Mouse (Mus musculus): Measurements from ENCODE around the gene Trp53inp2. TPM values are rescaled to one million over a fixed set of nuclear protein-coding genes. Genes with fewer than 3 reads are reported as not detected.

The Trp53inp2 gene
- polyA plus RNA-seq, 1 experiment from 2014 or later, result 83.2 TPM

DNA sequence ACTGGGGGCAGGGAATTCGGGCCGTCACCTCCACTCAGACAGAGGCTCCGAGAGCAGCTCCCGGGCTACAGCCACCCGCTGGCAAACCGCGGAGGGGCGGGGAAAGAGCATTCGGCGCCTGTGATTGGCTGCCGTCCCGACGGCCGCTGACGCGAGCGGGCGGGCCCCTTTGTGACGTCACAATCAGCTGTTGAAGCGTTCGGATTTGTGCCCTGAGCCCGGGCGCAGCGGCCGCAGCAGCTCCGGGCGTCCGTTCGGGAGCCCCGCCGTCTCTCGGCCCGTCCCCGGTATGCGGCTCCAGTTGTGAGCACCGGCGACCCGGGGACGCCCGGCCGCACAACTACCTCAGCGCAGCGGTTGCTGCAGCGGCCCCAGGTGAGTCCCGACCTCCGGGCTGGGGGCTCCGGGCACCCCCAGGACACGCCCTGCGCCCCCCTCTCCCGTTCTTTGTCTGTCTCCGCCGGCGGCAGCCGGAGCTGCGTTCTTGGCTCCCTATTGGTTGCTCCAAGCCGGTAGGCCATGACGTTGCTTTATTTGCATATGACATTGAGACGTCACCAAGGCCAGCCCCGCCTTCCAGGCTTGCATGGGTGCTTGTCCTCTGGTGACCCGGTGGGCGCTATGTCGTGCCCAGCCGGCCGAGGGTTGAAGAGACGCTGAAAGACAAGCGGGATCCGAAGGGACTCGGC lies 928 bp downstream of the Trp53inp2 start:
- peak overlapping the region; percentile 72 for H3K4me2 ChIP-seq (ENCODE audit: low read length)
- H3K27ac ChIP-seq (ENCODE audit: low read length), result peak overlapping the region; percentile 99
- peak; percentile 94 for ATAC-seq
- peak overlapping the region; percentile 99 for H3K9ac ChIP-seq (replicated peaks; ENCODE audit: low read depth, low read length)
- peaks cover 46% of the 10 kb centered on the region for H3K4me1 ChIP-seq (replicated peaks; ENCODE audit: control insufficient read depth, insufficient read depth, low read length)
- under 1% methylated on average over 60 of the region's 68 CpGs for WGBS
- no peaks in the 10 kb centered on the region for H3K36me3 ChIP-seq (ENCODE audit: control insufficient read depth, insufficient read depth)
- no peaks in the 10 kb centered on the region for H3K27me3 ChIP-seq (replicated peaks; ENCODE audit: control insufficient read depth, insufficient read depth, low read length)
- no peaks in the 10 kb centered on the region for H3K9me3 ChIP-seq (ENCODE audit: control insufficient read depth, low read length)
- H3K4me3 ChIP-seq (replicated peaks; ENCODE audit: low read length), result peak overlapping the region; percentile 92

DNA sequence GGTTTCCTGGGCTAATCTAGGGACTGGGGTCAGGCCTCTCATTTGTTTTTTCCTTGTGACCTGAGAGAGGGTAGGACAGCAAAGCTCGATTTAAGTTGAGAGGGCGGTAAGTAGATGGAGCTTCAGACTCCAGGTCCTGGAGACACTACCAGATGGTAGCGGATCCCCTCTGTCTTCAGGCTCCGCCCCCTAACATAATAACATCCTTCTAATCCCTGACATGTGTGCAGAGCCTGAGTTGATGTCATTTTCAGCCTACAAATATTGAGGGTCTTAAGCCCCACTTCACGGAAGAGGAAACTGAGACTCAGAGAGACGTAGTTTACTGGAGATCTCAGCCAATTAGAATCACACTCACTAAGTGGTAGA lies 1.5 kb downstream of the Trp53inp2 start:
- Histone ChIP-seq H3K27me3 (replicated peaks; ENCODE audit: control insufficient read depth, insufficient read depth, low read length) (no peaks in the 10 kb centered on the region), H3K27ac (ENCODE audit: low read length) (peak overlapping the region; percentile 99), H3K9me3 (ENCODE audit: control insufficient read depth, low read length) (no peaks in the 10 kb centered on the region), H3K36me3 (ENCODE audit: control insufficient read depth, insufficient read depth) (no peaks in the 10 kb centered on the region), H3K4me1 (replicated peaks; ENCODE audit: control insufficient read depth, insufficient read depth, low read length) (peaks cover 50% of the 10 kb centered on the region), H3K4me3 (replicated peaks; ENCODE audit: low read length) (peak overlapping the region; percentile 92), H3K4me2 (ENCODE audit: low read length) (peak overlapping the region; percentile 72), H3K9ac (replicated peaks; ENCODE audit: low read depth, low read length) (peak overlapping the region; percentile 99)
- 21% methylated on average over 6 of the region's 6 CpGs for WGBS
- peak; percentile 19 for ATAC-seq

DNA sequence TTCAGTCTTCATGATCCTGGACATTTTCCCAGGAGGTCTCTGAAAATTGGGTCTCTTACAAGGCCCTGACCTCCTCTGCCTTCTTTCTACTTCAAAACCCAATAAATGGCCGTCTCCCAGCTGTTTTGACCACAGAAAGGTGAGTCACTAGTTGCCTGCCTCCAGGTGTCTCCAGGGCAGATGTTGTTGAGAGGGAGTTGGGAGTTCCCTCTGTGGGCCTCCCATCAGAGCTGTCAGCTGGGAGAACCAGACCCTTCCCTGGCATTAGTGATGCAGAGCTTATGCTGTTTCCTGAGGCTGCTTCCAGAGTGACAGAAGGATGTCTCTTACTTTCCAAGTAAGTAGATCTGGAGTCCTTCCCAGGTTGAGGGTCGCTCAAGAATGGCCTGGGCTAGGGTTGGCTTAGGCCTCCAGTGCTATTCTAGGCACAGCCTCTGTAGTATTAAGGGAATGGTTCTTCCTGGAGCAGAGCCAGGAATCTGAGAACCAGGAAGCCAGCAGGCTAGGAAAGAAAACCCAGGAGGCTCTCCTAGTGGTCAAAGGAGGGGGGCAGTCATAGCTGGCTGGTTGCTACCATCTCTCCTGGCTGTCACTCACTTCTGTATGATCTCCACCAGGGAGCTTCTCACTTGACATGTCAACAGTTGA lies 2.1 kb downstream of the Trp53inp2 start:
- Histone ChIP-seq H3K27ac (ENCODE audit: low read length) (peak overlapping the region; percentile 99), H3K4me2 (ENCODE audit: low read length) (peak overlapping the region; percentile 72), H3K4me1 (replicated peaks; ENCODE audit: control insufficient read depth, insufficient read depth, low read length) (peaks cover 50% of the 10 kb centered on the region)

DNA sequence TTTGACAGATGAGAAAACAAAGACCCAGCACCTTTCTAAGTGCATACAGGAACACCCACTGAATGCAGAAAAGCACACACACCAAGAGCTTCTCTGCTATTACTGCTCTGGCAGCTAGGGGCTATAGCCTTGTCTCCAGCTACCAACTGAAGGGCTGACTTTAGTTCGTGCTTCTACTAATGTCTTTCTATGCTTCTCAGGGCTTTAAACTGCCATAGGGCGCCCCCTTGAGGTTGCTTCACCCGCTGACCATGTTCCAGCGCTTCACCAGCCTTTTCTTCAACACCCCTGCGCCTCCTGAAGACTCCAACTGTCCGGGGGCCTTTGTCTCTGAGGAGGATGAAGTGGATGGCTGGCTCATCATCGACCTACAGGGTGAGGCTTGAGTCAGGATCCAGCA lies 4.2 kb downstream of the Trp53inp2 start:
- no peak overlapping the region for H3K9ac ChIP-seq (replicated peaks; ENCODE audit: low read depth, low read length)
- WGBS, result 24% methylated on average over 7 of the region's 7 CpGs
- peak overlapping the region; percentile 29; the same call in 1 of the 2 replicates for H3K27ac ChIP-seq (ENCODE audit: low read length)

More for the DNA sequence above, 2.1 kb downstream of the Trp53inp2 start:
- ATAC-seq, result no peak
- H3K4me3 ChIP-seq (replicated peaks; ENCODE audit: low read length), result peak overlapping the region; percentile 92
- peaks cover 4% of the 10 kb centered on the region for H3K36me3 ChIP-seq (ENCODE audit: control insufficient read depth, insufficient read depth)
- 85% methylated on average over 2 of the region's 2 CpGs for WGBS
- H3K9me3 ChIP-seq (ENCODE audit: control insufficient read depth, low read length), result no peaks in the 10 kb centered on the region
- H3K27me3 ChIP-seq (replicated peaks; ENCODE audit: control insufficient read depth, insufficient read depth, low read length), result no peaks in the 10 kb centered on the region
- no peak overlapping the region; the same call in 1 of the 2 replicates for H3K9ac ChIP-seq (replicated peaks; ENCODE audit: low read depth, low read length)

DNA sequence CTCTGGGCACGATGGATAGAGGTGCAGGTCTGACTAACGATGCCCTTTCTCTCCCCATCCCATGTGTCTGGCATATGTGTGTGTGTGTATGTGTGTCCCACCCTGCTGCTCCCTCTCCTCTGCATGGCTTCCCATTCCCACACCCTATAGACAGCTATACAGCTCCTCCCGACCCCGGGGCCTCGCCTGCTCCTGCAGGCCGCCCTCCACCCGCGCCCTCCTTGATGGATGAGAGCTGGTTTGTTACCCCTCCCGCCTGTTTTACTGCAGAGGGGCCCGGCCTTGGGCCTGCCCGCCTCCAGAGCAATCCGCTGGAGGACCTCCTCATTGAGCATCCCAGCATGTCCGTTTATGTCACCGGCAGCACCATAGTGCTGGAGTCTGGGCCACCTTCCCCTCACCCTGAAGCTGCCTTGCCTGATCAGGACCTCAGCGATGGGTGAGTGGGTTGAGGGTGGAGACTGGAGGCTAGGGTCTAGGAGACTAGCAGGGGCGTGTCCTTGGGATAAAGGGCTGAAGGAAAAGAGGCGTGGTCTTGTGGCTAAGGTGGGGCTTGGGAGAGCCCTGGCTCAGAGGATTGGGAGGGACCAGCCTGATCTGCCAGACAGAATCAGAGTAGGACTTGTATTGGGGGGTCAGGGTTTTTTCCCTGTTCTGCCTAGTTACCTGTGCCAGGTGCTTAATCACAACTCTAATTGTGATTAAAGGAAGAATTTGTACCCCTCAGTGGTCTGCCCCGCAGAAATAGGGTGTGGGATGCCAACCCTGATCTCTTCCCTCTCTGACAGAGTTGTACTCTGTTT lies 5.1 kb downstream of the Trp53inp2 start:
- H3K4me3 ChIP-seq (replicated peaks; ENCODE audit: low read length), result no peak overlapping the region
- no peaks in the 10 kb centered on the region for H3K9me3 ChIP-seq (ENCODE audit: control insufficient read depth, low read length)
- H3K27ac ChIP-seq (ENCODE audit: low read length), result no peak overlapping the region
- peak overlapping the region; percentile 39; the same call in 1 of the 2 replicates for H3K9ac ChIP-seq (replicated peaks; ENCODE audit: low read depth, low read length)
- peak overlapping the region; percentile 18; the same call in 1 of the 2 replicates for H3K4me2 ChIP-seq (ENCODE audit: low read length)
- 39% methylated on average over 18 of the region's 18 CpGs for WGBS
- H3K27me3 ChIP-seq (replicated peaks; ENCODE audit: control insufficient read depth, insufficient read depth, low read length), result no peaks in the 10 kb centered on the region
- peaks cover 18% of the 10 kb centered on the region for H3K36me3 ChIP-seq (ENCODE audit: control insufficient read depth, insufficient read depth)
- ATAC-seq, result no peak
- H3K4me1 ChIP-seq (replicated peaks; ENCODE audit: control insufficient read depth, insufficient read depth, low read length), result peaks cover 46% of the 10 kb centered on the region

More for the DNA sequence above, 4.2 kb downstream of the Trp53inp2 start:
- Histone ChIP-seq H3K9me3 (ENCODE audit: control insufficient read depth, low read length) (no peaks in the 10 kb centered on the region), H3K4me1 (replicated peaks; ENCODE audit: control insufficient read depth, insufficient read depth, low read length) (peaks cover 50% of the 10 kb centered on the region), H3K36me3 (ENCODE audit: control insufficient read depth, insufficient read depth) (peaks cover 14% of the 10 kb centered on the region), H3K4me3 (replicated peaks; ENCODE audit: low read length) (no peak overlapping the region), H3K4me2 (ENCODE audit: low read length) (peak overlapping the region; percentile 7), H3K27me3 (replicated peaks; ENCODE audit: control insufficient read depth, insufficient read depth, low read length) (no peaks in the 10 kb centered on the region)
- ATAC-seq, result no peak; the same call in 1 of the 2 replicates

DNA sequence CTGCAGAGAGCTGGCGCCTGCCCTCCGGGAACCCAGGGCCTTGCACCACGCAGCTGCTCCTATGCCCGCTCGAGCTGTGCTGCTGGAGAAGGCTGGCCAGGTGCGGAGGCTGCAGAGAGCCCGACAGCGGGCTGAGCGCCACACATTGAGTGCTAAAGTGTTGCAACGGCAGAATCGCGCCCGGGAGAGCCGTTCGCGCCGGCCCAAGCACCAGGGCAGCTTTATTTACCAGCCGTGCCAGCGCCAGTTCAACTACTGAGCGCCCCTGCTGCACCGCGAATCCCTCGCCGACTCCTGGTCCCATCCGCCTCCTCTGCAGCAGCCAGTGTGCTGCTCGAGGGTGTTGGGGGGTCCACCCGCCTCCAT lies 5.7 kb downstream of the Trp53inp2 start:
- H3K4me3 ChIP-seq (replicated peaks; ENCODE audit: low read length), result no peak overlapping the region
- H3K27me3 ChIP-seq (replicated peaks; ENCODE audit: control insufficient read depth, insufficient read depth, low read length), result no peaks in the 10 kb centered on the region
- peak overlapping the region; percentile 39; the same call in 1 of the 2 replicates for H3K9ac ChIP-seq (replicated peaks; ENCODE audit: low read depth, low read length)
- no peak overlapping the region for H3K27ac ChIP-seq (ENCODE audit: low read length)
- WGBS, result 12% methylated on average over 27 of the region's 27 CpGs
- peaks cover 45% of the 10 kb centered on the region for H3K4me1 ChIP-seq (replicated peaks; ENCODE audit: control insufficient read depth, insufficient read depth, low read length)
- no peak for ATAC-seq
- peaks cover 23% of the 10 kb centered on the region for H3K36me3 ChIP-seq (ENCODE audit: control insufficient read depth, insufficient read depth)
- peak overlapping the region; percentile 11; the same call in 1 of the 2 replicates for H3K4me2 ChIP-seq (ENCODE audit: low read length)
- no peaks in the 10 kb centered on the region for H3K9me3 ChIP-seq (ENCODE audit: control insufficient read depth, low read length)

DNA sequence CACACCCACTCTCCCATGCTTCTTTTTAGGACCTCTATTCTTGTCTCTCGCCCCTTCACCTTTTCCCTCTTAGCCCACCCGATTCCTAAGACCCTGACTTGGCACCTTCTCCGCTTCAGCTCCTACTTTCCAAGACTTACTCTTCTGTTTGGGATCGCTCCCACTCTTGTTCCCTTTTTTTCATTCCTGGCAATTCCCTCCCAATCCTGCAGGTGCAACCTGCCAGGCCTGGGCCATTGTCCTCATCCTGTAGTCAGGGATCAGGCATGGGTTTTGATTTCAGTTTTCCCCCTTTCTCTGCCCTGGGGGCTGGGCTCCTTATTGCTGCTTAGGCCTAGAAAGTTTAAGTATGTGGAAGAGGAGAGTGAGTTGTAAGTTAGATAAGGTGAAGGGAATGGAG lies 6.2 kb downstream of the Trp53inp2 start:
- Histone ChIP-seq H3K27ac (ENCODE audit: low read length) (no peak overlapping the region), H3K9me3 (ENCODE audit: control insufficient read depth, low read length) (no peaks in the 10 kb centered on the region), H3K4me3 (replicated peaks; ENCODE audit: low read length) (no peak overlapping the region), H3K4me2 (ENCODE audit: low read length) (no peak overlapping the region), H3K9ac (replicated peaks; ENCODE audit: low read depth, low read length) (no peak overlapping the region), H3K4me1 (replicated peaks; ENCODE audit: control insufficient read depth, insufficient read depth, low read length) (peaks cover 45% of the 10 kb centered on the region), H3K36me3 (ENCODE audit: control insufficient read depth, insufficient read depth) (peaks cover 24% of the 10 kb centered on the region), H3K27me3 (replicated peaks; ENCODE audit: control insufficient read depth, insufficient read depth, low read length) (no peaks in the 10 kb centered on the region)
- no peak for ATAC-seq
- 56% methylated on average over 4 of the region's 4 CpGs for WGBS

DNA sequence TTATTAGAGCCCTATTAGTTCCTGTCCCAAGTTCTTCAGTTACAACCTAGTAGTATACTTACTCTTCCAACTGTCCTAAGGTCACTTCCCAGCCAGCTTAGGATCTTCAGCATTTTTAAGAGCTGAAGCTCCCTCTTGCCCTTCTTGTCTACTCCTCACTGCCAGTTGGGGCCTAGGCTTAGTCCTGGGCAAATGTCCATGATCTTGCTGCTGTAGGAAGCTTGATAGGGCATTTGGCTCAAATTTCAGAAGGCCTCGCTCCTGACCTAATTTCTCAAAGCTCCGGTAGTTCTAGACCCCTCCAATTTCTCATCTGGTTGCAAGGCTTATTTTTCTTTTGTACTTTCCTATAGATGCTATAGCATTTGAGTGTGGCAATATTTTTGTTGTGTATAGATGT lies 7.7 kb downstream of the Trp53inp2 start:
- Histone ChIP-seq H3K9ac (replicated peaks; ENCODE audit: low read depth, low read length) (no peak overlapping the region), H3K4me2 (ENCODE audit: low read length) (no peak overlapping the region), H3K9me3 (ENCODE audit: control insufficient read depth, low read length) (no peaks in the 10 kb centered on the region), H3K27me3 (replicated peaks; ENCODE audit: control insufficient read depth, insufficient read depth, low read length) (no peaks in the 10 kb centered on the region), H3K36me3 (ENCODE audit: control insufficient read depth, insufficient read depth) (peaks cover 24% of the 10 kb centered on the region), H3K4me1 (replicated peaks; ENCODE audit: control insufficient read depth, insufficient read depth, low read length) (peaks cover 32% of the 10 kb centered on the region), H3K27ac (ENCODE audit: low read length) (no peak overlapping the region), H3K4me3 (replicated peaks; ENCODE audit: low read length) (no peak overlapping the region)
- no peak for ATAC-seq
- 93% methylated on average over 2 of the region's 2 CpGs for WGBS

DNA sequence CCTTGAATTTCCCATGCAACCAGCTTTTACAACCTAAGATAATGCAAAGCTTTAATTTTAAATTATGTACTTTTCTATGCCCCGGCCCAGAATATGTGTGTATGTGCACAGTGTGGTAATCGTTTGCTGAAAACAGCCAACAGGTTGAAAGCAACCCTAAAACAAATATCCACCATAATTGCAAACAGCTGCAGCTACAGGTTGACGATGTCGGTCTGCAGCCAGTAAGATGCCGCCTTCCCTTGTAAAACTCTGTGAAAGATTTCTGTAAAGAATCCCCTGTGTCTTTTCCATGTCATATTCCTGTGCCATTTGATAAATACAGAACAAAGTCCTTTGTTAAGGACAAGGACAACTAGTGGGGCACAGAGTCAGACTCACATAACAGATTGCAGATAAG lies 13.7 kb downstream of the Trp53inp2 start:
- H3K4me3 ChIP-seq (replicated peaks; ENCODE audit: low read length), result no peak overlapping the region
- WGBS, result 87% methylated on average over 5 of the region's 5 CpGs
- peaks cover 31% of the 10 kb centered on the region for H3K36me3 ChIP-seq (ENCODE audit: control insufficient read depth, insufficient read depth)
- H3K4me2 ChIP-seq (ENCODE audit: low read length), result no peak overlapping the region
- no peaks in the 10 kb centered on the region for H3K9me3 ChIP-seq (ENCODE audit: control insufficient read depth, low read length)
- no peaks in the 10 kb centered on the region for H3K27me3 ChIP-seq (replicated peaks; ENCODE audit: control insufficient read depth, insufficient read depth, low read length)
- H3K4me1 ChIP-seq (replicated peaks; ENCODE audit: control insufficient read depth, insufficient read depth, low read length), result no peaks in the 10 kb centered on the region
- H3K27ac ChIP-seq (ENCODE audit: low read length), result no peak overlapping the region
- no peak for ATAC-seq
- no peak overlapping the region for H3K9ac ChIP-seq (replicated peaks; ENCODE audit: low read depth, low read length)
